Mouse (Mus musculus) mammary gland, adult 2 months (tissue): ENCODE results near the gene H2-M2. TPM values are rescaled to one million over a fixed set of nuclear protein-coding genes. Genes with fewer than 3 reads are reported as not detected.

Source experiments
- polyA plus RNA-seq: library from polyadenylated mRNA; depleted of rRNA; stranded (reverse); fragments of >200 nt; gene quantifications from 2 replicates; pipeline ENCODE4 v1.2.3, GENCODE M21; 2012; ENCODE audit warnings: low replicate concordance; rRNA removed

The H2-M2 gene
- 13.9 and 17.2 TPM in 2 replicates for polyA plus RNA-seq

DNA sequence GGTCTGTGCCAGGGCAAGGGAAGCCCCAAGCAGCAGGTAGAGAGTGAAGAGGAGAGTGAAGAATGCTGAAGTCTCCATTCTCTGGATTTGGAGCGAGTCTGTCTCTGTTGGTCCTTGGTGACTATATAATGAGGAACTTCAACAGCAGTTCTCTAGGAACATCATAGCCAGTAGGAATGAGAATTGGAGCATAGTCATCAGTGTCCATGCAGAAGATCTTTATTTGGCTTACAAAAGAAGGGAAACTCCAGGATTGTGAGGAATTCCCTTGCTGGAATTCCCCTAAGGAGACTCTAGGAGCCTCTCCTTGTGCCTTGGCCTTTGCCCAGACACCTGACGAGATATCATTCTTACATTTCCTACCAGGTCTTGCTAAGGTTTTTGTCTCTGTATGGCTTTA is at the start of gene H2-M2:
H2-M2 (minus strand) TSS at position 101 of the 400 bp plus-strand sequence.

DNA sequence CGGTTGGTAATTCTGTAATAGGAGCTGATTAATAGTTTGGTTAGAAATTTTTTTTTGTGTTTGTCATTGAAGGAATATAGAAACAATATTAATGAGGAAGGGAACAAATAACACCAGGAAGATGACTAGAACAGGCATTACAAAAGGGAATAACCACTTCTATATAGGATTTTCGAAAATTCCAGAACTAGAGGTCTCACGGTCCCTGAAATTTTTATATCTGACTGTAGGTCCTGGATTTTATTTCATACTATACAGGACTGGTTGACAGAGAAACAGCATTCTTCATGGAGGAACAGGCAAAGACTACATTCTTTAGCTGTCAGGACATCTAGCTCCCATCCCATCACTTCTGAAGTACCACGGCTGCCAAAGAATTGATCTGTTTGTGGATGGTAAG is 24.4 kb upstream of the H2-M2 start, which contains the start of gene Olfr111:
Olfr111 (plus strand) TSS at position 301 of the 400 bp plus-strand sequence.

DNA sequence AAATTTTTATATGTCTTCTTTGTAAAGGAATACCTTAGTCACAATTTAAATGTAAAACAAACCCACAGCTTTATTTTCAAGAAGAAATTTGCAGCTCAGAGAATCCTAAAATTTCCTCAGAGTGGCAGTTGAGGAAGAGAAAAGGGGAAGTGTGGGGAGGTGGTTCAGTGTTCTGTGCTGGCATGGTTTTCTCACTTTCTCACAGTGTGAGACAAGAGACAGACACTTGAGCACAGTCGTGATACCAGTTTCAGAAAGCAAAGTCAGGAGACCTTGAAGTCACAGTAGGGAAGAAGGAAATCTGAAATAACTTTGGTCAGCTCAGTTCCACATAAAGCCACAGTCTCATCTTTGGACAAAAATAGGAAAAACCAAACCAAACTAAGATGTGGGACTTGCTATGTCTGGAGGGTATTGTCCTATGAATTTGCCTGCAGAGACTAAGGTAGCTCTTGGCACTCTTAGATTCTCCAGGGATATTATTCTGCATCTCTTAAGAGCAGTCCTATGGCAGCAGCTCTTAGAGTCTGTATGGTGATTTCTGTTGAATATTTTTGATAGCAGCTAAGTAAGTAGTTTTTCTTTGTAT is 8.7 kb upstream of the H2-M2 start, which contains the start of gene Olfr110:
Olfr110 (plus strand) TSS at position 539 of the 589 bp plus-strand sequence.

DNA sequence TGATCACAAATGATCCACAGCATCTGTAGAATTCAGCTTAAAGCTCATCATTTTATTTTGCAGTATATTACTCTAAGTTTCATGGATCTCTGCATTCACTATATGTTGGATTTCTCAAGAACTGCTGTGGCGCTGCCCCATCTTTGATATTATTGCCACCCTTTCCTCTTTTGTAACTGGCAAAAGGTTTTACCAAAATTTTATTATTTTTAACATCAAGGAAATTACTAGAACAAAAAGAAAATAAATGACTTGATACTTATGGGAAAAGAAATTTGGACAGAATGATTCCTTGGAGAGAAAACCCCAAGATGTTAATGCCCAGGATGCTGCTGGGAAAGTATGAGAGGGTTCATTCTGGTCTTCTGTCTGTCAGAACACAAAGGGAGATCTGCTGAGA is 24.7 kb downstream of the H2-M2 start, which contains the start of gene Olfr109:
Olfr109 (plus strand) TSS at position 301 of the 400 bp plus-strand sequence.

DNA sequence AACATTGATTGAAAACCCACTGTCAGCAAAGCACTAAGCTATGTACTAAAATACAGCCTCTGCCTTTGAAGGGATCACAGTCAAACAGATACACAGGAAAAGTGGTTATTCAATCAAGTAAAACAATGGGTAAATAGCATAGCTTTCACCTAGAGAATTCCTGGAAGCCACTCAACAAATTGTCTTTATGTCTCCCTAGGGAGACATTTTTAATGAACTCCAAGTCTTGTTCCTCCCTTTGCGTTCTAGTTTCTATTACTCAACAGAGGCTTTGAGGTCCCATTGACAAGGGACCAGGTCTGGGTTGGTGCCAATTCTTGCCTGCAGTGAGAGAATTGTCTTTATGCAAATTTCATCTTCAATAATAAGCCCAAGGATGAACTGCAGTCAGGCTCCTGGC is 38.2 kb downstream of the H2-M2 start, which contains the start of gene Olfr108:
Olfr108 (plus strand) TSS at position 301 of the 400 bp plus-strand sequence.

Other genes starting within 250 kb of the H2-M2 start
- not detected in 2 replicates for gene Olfr97, start 246.2 kb downstream of the H2-M2 start, polyA plus RNA-seq
- gene Olfr98, start 219.8 kb downstream of the H2-M2 start, polyA plus RNA-seq, result not detected in 2 replicates
- gene H2-M3, start 213.3 kb downstream of the H2-M2 start, polyA plus RNA-seq, result 16.8 and 24.2 TPM in 2 replicates
- gene Olfr99, start 200.1 kb downstream of the H2-M2 start, polyA plus RNA-seq, result not detected in 2 replicates
- gene Olfr101, start 179.2 kb downstream of the H2-M2 start, polyA plus RNA-seq, result not detected in 2 replicates
- not detected in 2 replicates for gene Olfr102, start 166.5 kb downstream of the H2-M2 start, polyA plus RNA-seq
- gene Olfr103, start 143.9 kb downstream of the H2-M2 start, polyA plus RNA-seq, result not detected in 2 replicates
- gene Olfr104-ps, start 124.0 kb downstream of the H2-M2 start, polyA plus RNA-seq, result not detected in 2 replicates
- gene Olfr105-ps, start 104.5 kb downstream of the H2-M2 start, polyA plus RNA-seq, result not detected in 2 replicates
- not detected in 2 replicates for gene Olfr106-ps, start 93.2 kb downstream of the H2-M2 start, polyA plus RNA-seq
- gene Olfr107, start 84.3 kb downstream of the H2-M2 start, polyA plus RNA-seq, result not detected in 2 replicates
- not detected in 2 replicates for gene Olfr108, start 38.1 kb downstream of the H2-M2 start, polyA plus RNA-seq
- not detected in 2 replicates for gene Olfr109, start 24.6 kb downstream of the H2-M2 start, polyA plus RNA-seq
- 0.19 and 0.23 TPM in 2 replicates for gene Olfr110, start 8.9 kb upstream of the H2-M2 start, polyA plus RNA-seq
- 0.22 and 0.52 TPM in 2 replicates for gene Olfr111, start 24.5 kb upstream of the H2-M2 start, polyA plus RNA-seq
- gene Olfr112, start 85.9 kb upstream of the H2-M2 start, polyA plus RNA-seq, result not detected in 2 replicates
- gene Olfr113, start 94.1 kb upstream of the H2-M2 start, polyA plus RNA-seq, result not detected in 2 replicates
- gene Olfr114, start 109.2 kb upstream of the H2-M2 start, polyA plus RNA-seq, result not detected in 2 replicates
- not detected in 2 replicates for gene Olfr115, start 143.6 kb upstream of the H2-M2 start, polyA plus RNA-seq
- not detected in 2 replicates for gene Olfr116, start 143.6 kb upstream of the H2-M2 start, polyA plus RNA-seq
- not detected in 2 replicates for gene Olfr117, start 180.2 kb upstream of the H2-M2 start, polyA plus RNA-seq
- gene Olfr118, start 183.4 kb upstream of the H2-M2 start, polyA plus RNA-seq, result not detected in 2 replicates
- not detected in 2 replicates for gene Olfr119, start 213.0 kb upstream of the H2-M2 start, polyA plus RNA-seq
- not detected in 2 replicates for gene Olfr120, start 238.3 kb upstream of the H2-M2 start, polyA plus RNA-seq